ENCODE assay signal across 9 mouse cellular contexts in the genomic region with DNA sequence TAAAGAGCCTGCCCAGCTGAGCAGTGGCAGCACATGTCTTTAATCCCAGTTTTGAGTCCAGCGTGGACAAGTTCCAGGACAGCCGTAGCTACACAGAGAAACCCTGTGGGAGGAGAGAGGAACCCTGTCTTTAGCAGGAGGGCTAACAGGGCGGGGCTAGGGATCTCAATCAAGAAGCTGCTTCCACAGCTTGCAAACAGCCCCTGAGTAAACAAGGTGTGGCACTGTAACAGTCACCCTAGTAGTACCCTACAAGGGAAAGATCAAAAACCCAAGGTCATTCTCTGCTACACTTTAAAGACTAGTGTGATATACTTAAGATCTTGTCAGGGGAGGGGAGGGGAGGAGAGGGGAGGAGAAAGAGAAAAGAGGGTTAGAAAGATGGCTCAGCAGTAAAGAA. TPM values are rescaled to one million over a fixed set of nuclear protein-coding genes. Genes with fewer than 3 reads are reported as not detected.
DNase-seq lines count a peak whose midpoint lies in the region; ATAC-seq lines count a peak whose summit lies in the region.
"Had no signal": no experiment of that assay in that cellular context is flagged by ENCODE, and none has a peak within 500 bp of the region (broad histone marks: within the 10 kb centered on the region; RNA-seq: fewer than 3 reads in every experiment).

No protein-coding gene starts in this region.

- H3K9me3 ChIP-seq in erythroblast, embryonic 14.5 days (ENCODE audit: control insufficient read depth, low read length) = no peaks in the 10 kb centered on the region
- no peaks in the 10 kb centered on the region for H3K9me3 ChIP-seq in kidney, embryonic 16.5 days (ENCODE audit: low read length)
- H3K9me3 ChIP-seq: hindbrain, embryonic 12.5 days had no signal

- peaks cover 24% of the 10 kb centered on the region for H3K36me3 ChIP-seq in erythroblast, embryonic 14.5 days (ENCODE audit: control insufficient read depth)
- H3K36me3 ChIP-seq in kidney, embryonic 16.5 days (ENCODE audit: insufficient read depth, low read length) = no peaks in the 10 kb centered on the region
- H3K36me3 ChIP-seq: hindbrain, embryonic 12.5 days had no signal

- H3K4me2 ChIP-seq in kidney, embryonic 16.5 days (replicated peaks; ENCODE audit: low read depth, low read length) = no peak overlapping the region
- H3K4me2 ChIP-seq: hindbrain, embryonic 12.5 days; lung, embryonic 14.5 days had no signal

- WGBS in kidney, embryonic 16.5 days = 48% methylated on average over 3 of the region's 3 CpGs

- no peak overlapping the region for H3K27ac ChIP-seq in kidney, embryonic 16.5 days (ENCODE audit: low read length)
- H3K27ac ChIP-seq: hindbrain, embryonic 12.5 days had no signal

- 0 out of 2 replicates have a peak, but pooled peaks have one; percentile 22 for ATAC-seq in megakaryocyte, adult 5-6 weeks (ENCODE audit: poor library complexity, severe bottlenecking)
- no peak for ATAC-seq in kidney, embryonic 16.5 days (ENCODE audit: low FRiP score, low TSS enrichment)

- peak overlapping the region; percentile 49 for H3K4me3 ChIP-seq in erythroblast, embryonic 14.5 days (replicated peaks)
- no peak overlapping the region for H3K4me3 ChIP-seq in kidney, embryonic 16.5 days (ENCODE audit: low read length)
- H3K4me3 ChIP-seq: hindbrain, embryonic 12.5 days had no signal

- H3K9ac ChIP-seq in kidney, embryonic 16.5 days (replicated peaks; ENCODE audit: low read length) = no peak overlapping the region
- H3K9ac ChIP-seq: hindbrain, embryonic 12.5 days; lung, embryonic 14.5 days had no signal

- H3K27me3 ChIP-seq in erythroblast, embryonic 14.5 days (ENCODE audit: control insufficient read depth) = no peaks in the 10 kb centered on the region
- H3K27me3 ChIP-seq in kidney, embryonic 16.5 days (ENCODE audit: insufficient read depth, low read length) = no peaks in the 10 kb centered on the region
- H3K27me3 ChIP-seq: hindbrain, embryonic 12.5 days had no signal

- peaks cover 82% of the 10 kb centered on the region for H3K4me1 ChIP-seq in erythroblast, embryonic 14.5 days (ENCODE audit: control insufficient read depth)
- peaks cover 49% of the 10 kb centered on the region for H3K4me1 ChIP-seq in kidney, embryonic 16.5 days (ENCODE audit: insufficient read depth, low read length)

- DNase-seq in 416B (ENCODE audit: low read depth) = peak; percentile 82
- DNase-seq in CD8-positive naive resting alpha-beta T cell, adult 2 months (ENCODE audit: low read depth in 2 of 2, low spot score in 2 of 2) = peak; percentile 40 to 62
- no peak for DNase-seq in urinary bladder, postnatal 4 days (ENCODE audit: low spot score in 2 of 2)
- no peak for DNase-seq in frontal cortex, postnatal 10 days (ENCODE audit: low spot score in 2 of 2)
- DNase-seq: lung, embryonic 14.5 days had no signal

RNA-seq across cellular contexts. Expression of a gene that starts 5.1 kb away (rescaled TPM):
- 6.3 and 8.2 TPM in 2 replicates for polyA plus RNA-seq in erythroblast, embryonic 14.5 days (2012)
- total RNA-seq in megakaryocyte, adult 5-6 weeks (2015) = 86.2 and 87.9 TPM in 2 replicates
- total RNA-seq in megakaryocyte, adult 5-6 weeks (2017) = 90.5 and 102 TPM in 2 replicates
- 25.6 and 30.4 TPM in 2 replicates for polyA plus RNA-seq in kidney, embryonic 16.5 days (2015; fragmentation: Nextera tagmentation; extraction: Ambion mirVana)

RNA-seq across cellular contexts. Expression of a gene that starts 25.8 kb away (rescaled TPM):
- 5.5 and 6.3 TPM in 2 replicates for polyA plus RNA-seq in erythroblast, embryonic 14.5 days (2012)
- total RNA-seq in megakaryocyte, adult 5-6 weeks (2015) = 39.2 and 40.0 TPM in 2 replicates
- 34.3 and 56.2 TPM in 2 replicates for total RNA-seq in megakaryocyte, adult 5-6 weeks (2017)
- 56.6 and 59.1 TPM in 2 replicates for polyA plus RNA-seq in kidney, embryonic 16.5 days (2015; fragmentation: Nextera tagmentation; extraction: Ambion mirVana)

Comparison
In these comparisons a context has a peak if more than half of its experiments do, and no peak if none do; other contexts are left out.
1. DNase-seq: peak in 416B (single experiment) and CD8-positive naive resting alpha-beta T cell, adult 2 months (2 of 2); none in urinary bladder, postnatal 4 days (0 of 2) and frontal cortex, postnatal 10 days (0 of 2).